In genomic region chr12:102757055-102757688, GRCm38 (mm10) we compare ENCODE assay signal across 8 mouse cellular contexts. TPM values are rescaled to one million over a fixed set of nuclear protein-coding genes. Genes with fewer than 3 reads are reported as not detected.
DNase-seq lines count a peak whose midpoint lies in the region; ATAC-seq and TF ChIP-seq lines count a peak whose summit lies in the region.

No protein-coding gene starts in this region.

- no peak for TF ChIP-seq EP300 in heart, adult 2 months (IDR thresholded peaks at IDR 0.05; ENCODE audit: insufficient read depth, low read depth, low read length)

- no peaks in the 10 kb centered on the region for H3K9me3 ChIP-seq in forebrain, embryonic 16.5 days (ENCODE audit: control insufficient read depth, low read length)
- no peaks in the 10 kb centered on the region for H3K9me3 ChIP-seq in liver, embryonic 11.5 days (ENCODE audit: control insufficient read depth, low read length)
- H3K9me3 ChIP-seq in stomach, embryonic 14.5 days (ENCODE audit: control insufficient read depth, low read depth, low read length) = no peaks in the 10 kb centered on the region

- H3K36me3 ChIP-seq in heart, adult 2 months (ENCODE audit: control insufficient read depth, insufficient read depth, low read length) = no peaks in the 10 kb centered on the region; the same call in 1 of the 2 replicates
- 0 out of 2 replicates have a peak, but pooled peaks cover under 1% of the 10 kb centered on the region for H3K36me3 ChIP-seq in forebrain, embryonic 16.5 days (ENCODE audit: control insufficient read depth, insufficient read depth)
- no peaks in the 10 kb centered on the region; the same call in 1 of the 2 replicates for H3K36me3 ChIP-seq in liver, embryonic 11.5 days (ENCODE audit: control insufficient read depth, insufficient read depth, low read length)
- H3K36me3 ChIP-seq in stomach, embryonic 14.5 days (ENCODE audit: control insufficient read depth, insufficient read depth, low read length) = no peaks in the 10 kb centered on the region; the same call in 1 of the 2 replicates

- TF ChIP-seq CTCF in heart, adult 2 months (IDR thresholded peaks at IDR 0.05) = no peak

- H3K27me3 ChIP-seq in heart, adult 2 months (ENCODE audit: control insufficient read depth, insufficient read depth, low read length) = no peaks in the 10 kb centered on the region
- H3K27me3 ChIP-seq in forebrain, embryonic 16.5 days (replicated peaks; ENCODE audit: control insufficient read depth, insufficient read depth, low read length) = no peaks in the 10 kb centered on the region
- H3K27me3 ChIP-seq in liver, embryonic 11.5 days (replicated peaks; ENCODE audit: control insufficient read depth, insufficient read depth, low read length) = no peaks in the 10 kb centered on the region
- H3K27me3 ChIP-seq in stomach, embryonic 14.5 days (ENCODE audit: control insufficient read depth, insufficient read depth, low read length) = no peaks in the 10 kb centered on the region

- H3K9ac ChIP-seq in heart, adult 2 months (ENCODE audit: low read depth, low read length) = peak overlapping the region; percentile 62
- peak overlapping the region; percentile 74 for H3K9ac ChIP-seq in forebrain, embryonic 16.5 days (replicated peaks; ENCODE audit: low read depth, low read length)
- H3K9ac ChIP-seq in liver, embryonic 11.5 days (ENCODE audit: low read depth, low read length) = peak overlapping the region; percentile 66
- H3K9ac ChIP-seq in stomach, embryonic 14.5 days (replicated peaks; ENCODE audit: low read depth, low read length) = peak overlapping the region; percentile 43

- peaks cover 1% of the 10 kb centered on the region; the same call in 1 of the 2 replicates for H3K79me2 ChIP-seq in heart, adult 2 months (replicated peaks; ENCODE audit: control insufficient read depth, insufficient read depth, low read length)

- peaks cover 5% of the 10 kb centered on the region for H3K4me1 ChIP-seq in heart, adult 2 months (ENCODE audit: control insufficient read depth, insufficient read depth, low read length)
- H3K4me1 ChIP-seq in forebrain, embryonic 16.5 days (replicated peaks; ENCODE audit: control insufficient read depth, insufficient read depth, low read length) = peaks cover 27% of the 10 kb centered on the region
- H3K4me1 ChIP-seq in liver, embryonic 11.5 days (replicated peaks; ENCODE audit: control insufficient read depth, insufficient read depth, low read length) = peaks cover 2% of the 10 kb centered on the region; the same call in 1 of the 2 replicates
- peaks cover 15% of the 10 kb centered on the region for H3K4me1 ChIP-seq in stomach, embryonic 14.5 days (ENCODE audit: control insufficient read depth, insufficient read depth, low read length)

- H3K27ac ChIP-seq in heart, adult 2 months = peak overlapping the region; percentile 92
- peak overlapping the region; percentile 89 for H3K27ac ChIP-seq in forebrain, embryonic 16.5 days (ENCODE audit: low read length)
- H3K27ac ChIP-seq in liver, embryonic 11.5 days (ENCODE audit: low read depth, low read length) = peak overlapping the region; percentile 64
- peak overlapping the region; percentile 84 for H3K27ac ChIP-seq in stomach, embryonic 14.5 days (ENCODE audit: low read length)

- peak overlapping the region; percentile 78 for H3K4me2 ChIP-seq in forebrain, embryonic 16.5 days (ENCODE audit: low read length)
- peak overlapping the region; percentile 74 for H3K4me2 ChIP-seq in liver, embryonic 11.5 days
- H3K4me2 ChIP-seq in stomach, embryonic 14.5 days (replicated peaks; ENCODE audit: low read depth, low read length) = peak overlapping the region; percentile 56

- intact Hi-C loops in heart, adult 2 months (cut with DNase I) = loop anchor here (1.0 to 5.0 kb wide), 2 partner anchors 14 to 120 kb away; partner anchors contain the start of genes Btbd7, Moap1 and Tmem251
- intact Hi-C loops in left cerebral cortex, postnatal 10 days (cut with DNase I) = no loop called here

- peak overlapping the region; percentile 63 for H3K4me3 ChIP-seq in heart, adult 2 months
- peak overlapping the region; percentile 91 for H3K4me3 ChIP-seq in forebrain, embryonic 16.5 days (replicated peaks; ENCODE audit: low read length)
- peak overlapping the region; percentile 84 for H3K4me3 ChIP-seq in liver, embryonic 11.5 days (ENCODE audit: low read depth, low read length)
- peak overlapping the region; percentile 92 for H3K4me3 ChIP-seq in stomach, embryonic 14.5 days (ENCODE audit: low read depth, low read length)

- TF ChIP-seq POLR2A in heart, adult 2 months (IDR thresholded peaks at IDR 0.05; ENCODE audit: insufficient read depth, low read depth, low read length) = no peak

- no peak; the same call in 1 of the 2 replicates for ATAC-seq in forebrain, embryonic 16.5 days
- peak; percentile 81 for ATAC-seq in liver, embryonic 11.5 days (replicated peaks; ENCODE audit: low FRiP score)
- peak; percentile 84 for ATAC-seq in stomach, embryonic 14.5 days (ENCODE audit: insufficient number of reproducible peaks, insufficient read depth, low FRiP score, low read depth)
- ATAC-seq in inflammation-experienced regulatory T-cells, adult 6 months = no peak

- WGBS in heart, adult 2 months = 1% methylated on average over 46 of the region's 46 CpGs
- WGBS in forebrain, embryonic 16.5 days = 1% methylated on average over 46 of the region's 46 CpGs
- WGBS in liver, embryonic 11.5 days = 1% methylated on average over 46 of the region's 46 CpGs
- WGBS in stomach, embryonic 14.5 days = under 1% methylated on average over 46 of the region's 46 CpGs

- no peak for DNase-seq in heart, adult 2 months
- DNase-seq in heart, adult 18-20 months = no peak
- peak; percentile 30 for DNase-seq in NIH3T3 (ENCODE audit: low read depth)
- DNase-seq in liver, embryonic 11.5 days (ENCODE audit: low spot score) = peak; percentile 40
- no peak for DNase-seq in left cerebral cortex, postnatal 10 days (ENCODE audit: extremely low spot score in 1 of 2, low spot score in 2 of 2)

RNA-seq across cellular contexts. Expression of gene Gm28051, which starts 0.4 kb away (rescaled TPM):
- total RNA-seq in heart, adult 2 months (2021) = not detected
- polyA plus RNA-seq in heart, adult 2 months (2012; rRNA removed) = not detected in 2 replicates
- not detected for total RNA-seq in heart, adult 18-20 months (2021)
- polyA plus RNA-seq in forebrain, embryonic 16.5 days (2015; fragmentation: Nextera tagmentation; extraction: Ambion mirVana) = not detected in 2 replicates
- not detected in 2 replicates for polyA plus RNA-seq in liver, embryonic 11.5 days (2014; fragmentation: Nextera tagmentation; extraction: Ambion mirVana)
- not detected in 2 replicates for polyA plus RNA-seq in stomach, embryonic 14.5 days (2014; fragmentation: Nextera tagmentation; extraction: Ambion mirVana)
- total RNA-seq in left cerebral cortex, postnatal 10 days (2021) = not detected
- polyA plus RNA-seq in inflammation-experienced regulatory T-cells, adult 6 months (2017; shearing (Covaris generic)) = not detected

RNA-seq across cellular contexts. Expression of gene Gon7, which starts 0.4 kb away (rescaled TPM):
- total RNA-seq in heart, adult 2 months (2021) = 10 to 100 TPM in 1 of 2 experiments, 1 to 10 TPM in 1; 9.8 to 10.4 TPM
- polyA plus RNA-seq in heart, adult 2 months (2012; rRNA removed) = 5.9 and 7.0 TPM in 2 replicates
- total RNA-seq in heart, adult 18-20 months (2021) = 10 to 100 TPM; 12.9 to 13.5 TPM
- polyA plus RNA-seq in forebrain, embryonic 16.5 days (2015; fragmentation: Nextera tagmentation; extraction: Ambion mirVana) = 43.6 and 50.0 TPM in 2 replicates
- 31.0 and 36.8 TPM in 2 replicates for polyA plus RNA-seq in liver, embryonic 11.5 days (2014; fragmentation: Nextera tagmentation; extraction: Ambion mirVana)
- 28.2 and 29.6 TPM in 2 replicates for polyA plus RNA-seq in stomach, embryonic 14.5 days (2014; fragmentation: Nextera tagmentation; extraction: Ambion mirVana)
- total RNA-seq in left cerebral cortex, postnatal 10 days (2021) = 10 to 100 TPM; 10.9 to 15.4 TPM
- polyA plus RNA-seq in inflammation-experienced regulatory T-cells, adult 6 months (2017; shearing (Covaris generic)) = 10 to 100 TPM; 25.6 to 36.4 (median 26.0) TPM

RNA-seq across cellular contexts. Expression of gene Ubr7, which starts 0.6 kb away (rescaled TPM):
- 10 to 100 TPM; 22.8 to 24.6 TPM for total RNA-seq in heart, adult 2 months (2021)
- polyA plus RNA-seq in heart, adult 2 months (2012; rRNA removed) = 12.3 and 22.8 TPM in 2 replicates
- total RNA-seq in heart, adult 18-20 months (2021) = 10 to 100 TPM; 26.9 to 27.8 TPM
- polyA plus RNA-seq in forebrain, embryonic 16.5 days (2015; fragmentation: Nextera tagmentation; extraction: Ambion mirVana) = 43.1 and 47.6 TPM in 2 replicates
- polyA plus RNA-seq in liver, embryonic 11.5 days (2014; fragmentation: Nextera tagmentation; extraction: Ambion mirVana) = 53.3 and 57.2 TPM in 2 replicates
- polyA plus RNA-seq in stomach, embryonic 14.5 days (2014; fragmentation: Nextera tagmentation; extraction: Ambion mirVana) = 45.5 and 45.9 TPM in 2 replicates
- total RNA-seq in left cerebral cortex, postnatal 10 days (2021) = 10 to 100 TPM; 32.3 to 35.0 TPM
- polyA plus RNA-seq in inflammation-experienced regulatory T-cells, adult 6 months (2017; shearing (Covaris generic)) = 10 to 100 TPM; 22.6 to 27.0 (median 23.5) TPM

RNA-seq across cellular contexts. Expression of gene Gm20604, which starts 1.3 kb away (rescaled TPM):
- 1 to 10 TPM; 3.8 to 4.2 TPM for total RNA-seq in heart, adult 2 months (2021)
- 2.9 and 4.9 TPM in 2 replicates for polyA plus RNA-seq in heart, adult 2 months (2012; rRNA removed)
- total RNA-seq in heart, adult 18-20 months (2021) = 1 to 10 TPM; 3.8 to 4.1 TPM
- polyA plus RNA-seq in forebrain, embryonic 16.5 days (2015; fragmentation: Nextera tagmentation; extraction: Ambion mirVana) = 38.4 and 39.8 TPM in 2 replicates
- 17.5 and 19.1 TPM in 2 replicates for polyA plus RNA-seq in liver, embryonic 11.5 days (2014; fragmentation: Nextera tagmentation; extraction: Ambion mirVana)
- polyA plus RNA-seq in stomach, embryonic 14.5 days (2014; fragmentation: Nextera tagmentation; extraction: Ambion mirVana) = 26.2 and 26.6 TPM in 2 replicates
- total RNA-seq in left cerebral cortex, postnatal 10 days (2021) = 10 to 100 TPM; 22.9 to 23.0 TPM
- polyA plus RNA-seq in inflammation-experienced regulatory T-cells, adult 6 months (2017; shearing (Covaris generic)) = 10 to 100 TPM in 1 of 3 experiments, 1 to 10 TPM in 2; 6.8 to 11.4 (median 8.3) TPM

RNA-seq across cellular contexts. Expression of gene Tmem251, which starts 13.6 kb away (rescaled TPM):
- 1 to 10 TPM; 4.5 to 4.6 TPM for total RNA-seq in heart, adult 2 months (2021)
- polyA plus RNA-seq in heart, adult 2 months (2012; rRNA removed) = 1.8 and 4.0 TPM in 2 replicates
- 1 to 10 TPM; 4.6 to 5.1 TPM for total RNA-seq in heart, adult 18-20 months (2021)
- 11.0 and 11.9 TPM in 2 replicates for polyA plus RNA-seq in forebrain, embryonic 16.5 days (2015; fragmentation: Nextera tagmentation; extraction: Ambion mirVana)
- 12.6 and 14.0 TPM in 2 replicates for polyA plus RNA-seq in liver, embryonic 11.5 days (2014; fragmentation: Nextera tagmentation; extraction: Ambion mirVana)
- 12.2 and 13.8 TPM in 2 replicates for polyA plus RNA-seq in stomach, embryonic 14.5 days (2014; fragmentation: Nextera tagmentation; extraction: Ambion mirVana)
- 1 to 10 TPM; 5.4 to 6.1 TPM for total RNA-seq in left cerebral cortex, postnatal 10 days (2021)
- 10 to 100 TPM in 1 of 3 experiments, 1 to 10 TPM in 2; 7.7 to 10.5 (median 9.7) TPM for polyA plus RNA-seq in inflammation-experienced regulatory T-cells, adult 6 months (2017; shearing (Covaris generic))

Comparison
In these comparisons a context has a peak if more than half of its experiments do, and no peak if none do; other contexts are left out.
1. DNase-seq: peak in NIH3T3 (single experiment) and liver, embryonic 11.5 days (single experiment); none in heart, adult 2 months (0 of 2), heart, adult 18-20 months (0 of 2) and left cerebral cortex, postnatal 10 days (0 of 2).
2. ATAC-seq: peak in liver, embryonic 11.5 days (single experiment) and stomach, embryonic 14.5 days (single experiment); none in forebrain, embryonic 16.5 days (single experiment) and inflammation-experienced regulatory T-cells, adult 6 months (single experiment).
3. Peak in every context shown above with its lines, with median percentiles within 50 percentile points of each other: H3K27ac ChIP-seq, H3K4me3 ChIP-seq, H3K9ac ChIP-seq and H3K4me2 ChIP-seq.